Mouse (Mus musculus) left cerebral cortex, postnatal 25 days (tissue): ENCODE measurements around the gene Plk3. TPM values are rescaled to one million over a fixed set of nuclear protein-coding genes. Genes with fewer than 3 reads are reported as not detected.

Source experiments
- DNase-seq, 2 experiments: peaks; one replicate each; pipeline ENCODE4 v3.0.0; 2022; ENCODE audit warnings: low spot score in 2 of 2, mixed read lengths in 1 of 2
- intact Hi-C: fragments of 180-260 bp; cut with DNase I; formaldehyde crosslinking; loops from one replicate; pipeline ENCODE4 v1.15.1; 2025
- microRNA-seq, 2 experiments: library from miRNA; unstranded; fragments of <30 nt; microRNA quantifications; one replicate each; pipeline ENCODE4 v1.2.0; 2022
- total RNA-seq, 2 experiments: library from RNA; stranded (reverse); gene quantifications; 2 replicates each; pipeline ENCODE4 v1.2.3; 2021

Gene Plk3
- total RNA-seq, 2 experiments from 2014 or later, result 11.4 to 16.3 TPM

DNA sequence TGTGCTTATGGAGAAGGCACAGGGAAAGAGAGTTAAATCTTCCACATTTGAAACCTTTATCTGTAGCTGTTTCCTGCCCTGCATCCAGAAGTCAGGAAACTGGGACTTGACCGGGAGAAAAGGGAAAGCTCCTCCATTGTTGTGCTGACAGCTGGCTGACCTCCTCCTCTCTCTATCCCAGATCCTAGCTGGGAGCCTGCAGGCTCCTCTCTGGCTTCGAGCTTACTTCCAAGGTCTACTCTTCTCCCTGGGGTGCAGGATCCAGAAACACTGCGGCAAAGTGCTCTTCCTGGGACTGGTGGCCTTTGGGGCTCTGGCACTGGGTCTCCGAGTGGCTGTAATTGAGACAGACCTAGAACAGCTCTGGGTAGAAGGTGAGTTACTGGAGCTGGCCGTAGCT is 37.1 kb downstream of the Plk3 start:
- intact Hi-C loops, result no loop called here
- DNase-seq, result no peak

- intact Hi-C loops, result no loop called here
- DNase-seq, result peak; percentile 19 to 35
Observed at GRCm38 (mm10) chr4:117095551-117096452, 38.0 kb downstream of the Plk3 start, which contains the start of gene Ptch2. Ptch2 (plus strand) TSS chr4:117096075.

DNA sequence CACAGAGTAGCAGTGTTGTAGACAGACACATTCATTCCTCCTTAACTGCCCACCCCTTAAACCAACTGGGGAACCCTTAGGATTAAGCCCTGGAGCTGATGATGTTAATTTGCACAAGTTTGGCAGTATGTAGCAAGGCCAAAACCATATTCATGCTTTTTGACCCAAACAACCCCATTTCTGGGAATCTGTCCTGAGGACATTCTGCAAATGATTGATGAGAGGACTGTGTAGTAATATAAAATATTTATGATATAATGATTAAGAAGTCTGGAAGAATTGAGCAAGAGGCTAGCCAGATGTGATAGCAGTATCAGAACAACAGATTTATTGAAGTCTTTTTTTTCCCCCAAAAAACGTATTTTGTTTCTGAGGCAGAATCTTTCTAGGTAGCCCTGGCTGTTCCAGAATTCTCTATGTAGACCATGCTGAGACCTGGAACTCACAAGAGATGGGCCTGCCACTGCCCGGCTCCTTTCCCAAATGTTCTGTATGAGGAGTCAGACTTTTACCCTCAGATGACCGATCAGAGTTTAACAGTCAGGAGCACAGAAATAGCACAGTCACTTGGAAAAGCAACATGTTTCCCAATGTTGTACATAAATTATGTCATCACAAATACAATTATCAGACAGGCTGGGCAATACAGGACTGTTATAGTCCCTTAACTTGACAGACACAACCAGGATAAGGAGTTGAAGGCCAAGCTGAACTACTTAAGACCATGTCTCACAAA is 39.0 kb downstream of the Plk3 start:
- intact Hi-C loops, result no loop called here
- no peak for DNase-seq

- DNase-seq, result no peak
- intact Hi-C loops, result no loop called here
Observed at GRCm38 (mm10) chr4:117090586-117090985, 43.2 kb downstream of the Plk3 start.

- intact Hi-C loops, result no loop called here
- DNase-seq, result no peak
Observed at GRCm38 (mm10) chr4:117087948-117088640, 45.7 kb downstream of the Plk3 start.

Small RNAs within 50 kb of the gene (microRNA-seq; reads per million reads assigned to microRNA genes)
- gene Gm22398, result 0 reads per million in 2 experiments

Other genes with a start within 250 kb of the Plk3 start
- gene Urod, start 139.6 kb downstream of the Plk3 start, total RNA-seq, result 10 to 100 TPM; 50.4 to 62.1 TPM
- 10 to 100 TPM; 36.8 to 44.2 TPM for gene Hectd3, start 138.6 kb downstream of the Plk3 start, total RNA-seq
- 10 to 100 TPM; 18.5 to 19.7 TPM for gene Eif2b3, start 114.6 kb downstream of the Plk3 start, total RNA-seq
- 1 to 10 TPM; 1.4 to 2.0 TPM for gene Ptch2, start 37.9 kb downstream of the Plk3 start, total RNA-seq
- 10 to 100 TPM; 13.0 to 14.0 TPM for gene Btbd19, start 8.2 kb downstream of the Plk3 start, total RNA-seq
- gene Tctex1d4, start 7.2 kb downstream of the Plk3 start, total RNA-seq, result not detected
- gene Rps8, start 22.3 kb upstream of the Plk3 start, total RNA-seq, result 100 to 1,000 TPM; 452 to 469 TPM
- under 1 TPM; 0.14 to 0.21 TPM for gene Kif2c, start 48.7 kb upstream of the Plk3 start, total RNA-seq
- 1 to 10 TPM; 2.4 to 5.2 TPM for gene Tmem53, start 118.0 kb upstream of the Plk3 start, total RNA-seq
- gene Armh1, start 118.2 kb upstream of the Plk3 start, total RNA-seq, result under 1 TPM in 1 of 2 experiments, not detected in 1; 0.55 TPM